9 mouse cellular contexts compared by ENCODE assay signal in the genomic region with DNA sequence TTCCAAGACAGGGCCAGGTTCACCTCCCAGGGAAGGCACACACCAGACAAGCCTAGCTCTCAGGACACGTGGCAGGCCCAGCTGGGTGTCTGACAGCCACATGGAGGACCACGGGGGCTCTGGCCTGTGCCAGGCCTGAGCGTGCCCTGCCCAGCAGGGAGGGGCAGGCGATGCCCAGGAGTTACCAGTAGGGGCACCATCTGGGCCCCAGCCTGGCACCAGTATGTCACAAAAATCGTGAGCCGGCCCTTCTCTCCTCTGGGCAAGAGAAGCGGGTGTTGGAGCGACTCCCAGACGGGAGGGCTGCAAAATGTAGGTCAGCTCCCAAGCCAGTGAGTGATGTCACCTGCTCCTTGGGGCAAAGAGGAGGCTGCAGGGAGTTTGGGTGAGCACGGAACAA. TPM values are rescaled to one million over a fixed set of nuclear protein-coding genes. Genes with fewer than 3 reads are reported as not detected.
A peak's percentile ranks its signal among the peaks of the same experiment; 100 is the strongest.
DNase-seq lines count a peak whose midpoint lies in the region; ATAC-seq and TF ChIP-seq lines count a peak whose summit lies in the region.
"Had no signal": no experiment of that assay in that cellular context is flagged by ENCODE, and none has a peak within 500 bp of the region (broad histone marks: within the 10 kb centered on the region; RNA-seq: fewer than 3 reads in every experiment).

No protein-coding gene starts in this region.

- H3K4me1 ChIP-seq in hindbrain, embryonic 13.5 days (replicated peaks), result peaks cover 11% of the 10 kb centered on the region; the same call in 1 of the 2 replicates
- peaks cover 11% of the 10 kb centered on the region for H3K4me1 ChIP-seq in hindbrain, embryonic 12.5 days
- peaks cover 3% of the 10 kb centered on the region; the same call in 1 of the 2 replicates for H3K4me1 ChIP-seq in brown adipose tissue, adult 24 weeks (ENCODE audit: control insufficient read depth, insufficient read depth, insufficient read length, low read length)
- peaks cover 6% of the 10 kb centered on the region for H3K4me1 ChIP-seq in hindbrain, embryonic 15.5 days (replicated peaks)
- no peaks in the 10 kb centered on the region for H3K4me1 ChIP-seq in thymus, adult 2 months (replicated peaks; ENCODE audit: control insufficient read depth, insufficient read depth, low read length)
- H3K4me1 ChIP-seq in intestine, embryonic 16.5 days (ENCODE audit: control insufficient read depth, insufficient read depth, low read length), result no peaks in the 10 kb centered on the region
- H3K4me1 ChIP-seq: limb, embryonic 12.5 days had no signal

- H3K27me3 ChIP-seq in hindbrain, embryonic 13.5 days, result no peaks in the 10 kb centered on the region
- no peaks in the 10 kb centered on the region for H3K27me3 ChIP-seq in hindbrain, embryonic 12.5 days
- no peaks in the 10 kb centered on the region for H3K27me3 ChIP-seq in hindbrain, embryonic 15.5 days
- no peaks in the 10 kb centered on the region for H3K27me3 ChIP-seq in thymus, adult 2 months (ENCODE audit: control insufficient read depth, insufficient read depth, low read length)
- no peaks in the 10 kb centered on the region for H3K27me3 ChIP-seq in intestine, embryonic 16.5 days (replicated peaks; ENCODE audit: control insufficient read depth, insufficient read depth, low read length)
- H3K27me3 ChIP-seq: limb, embryonic 12.5 days had no signal

- WGBS in hindbrain, embryonic 13.5 days, result 64% methylated on average over 10 of the region's 10 CpGs
- 61% methylated on average over 10 of the region's 10 CpGs for WGBS in hindbrain, embryonic 12.5 days
- 43% methylated on average over 10 of the region's 10 CpGs for WGBS in hindbrain, embryonic 15.5 days
- 86% methylated on average over 10 of the region's 10 CpGs for WGBS in thymus, adult 2 months
- WGBS in intestine, embryonic 16.5 days, result 70% methylated on average over 10 of the region's 10 CpGs

- no peaks in the 10 kb centered on the region for H3K36me3 ChIP-seq in hindbrain, embryonic 13.5 days
- H3K36me3 ChIP-seq in hindbrain, embryonic 12.5 days, result no peaks in the 10 kb centered on the region
- no peaks in the 10 kb centered on the region for H3K36me3 ChIP-seq in hindbrain, embryonic 15.5 days
- H3K36me3 ChIP-seq in thymus, adult 2 months (ENCODE audit: control insufficient read depth, insufficient read depth, low read length), result no peaks in the 10 kb centered on the region
- H3K36me3 ChIP-seq in intestine, embryonic 16.5 days (ENCODE audit: control insufficient read depth, insufficient read depth, low read length), result no peaks in the 10 kb centered on the region
- H3K36me3 ChIP-seq: limb, embryonic 12.5 days had no signal

- no peak overlapping the region for H3K4me3 ChIP-seq in hindbrain, embryonic 13.5 days
- H3K4me3 ChIP-seq in hindbrain, embryonic 12.5 days, result no peak overlapping the region
- peak overlapping the region; percentile 21; the same call in 1 of the 2 replicates for H3K4me3 ChIP-seq in brown adipose tissue, adult 24 weeks (ENCODE audit: insufficient read depth, low read depth, low read length)
- H3K4me3 ChIP-seq in hindbrain, embryonic 15.5 days, result no peak overlapping the region
- H3K4me3 ChIP-seq in thymus, adult 2 months (ENCODE audit: control insufficient read depth, insufficient read depth, low read length), result no peak overlapping the region
- no peak overlapping the region for H3K4me3 ChIP-seq in intestine, embryonic 16.5 days (ENCODE audit: low read length)
- H3K4me3 ChIP-seq: limb, embryonic 12.5 days had no signal

- no peak for TF ChIP-seq CTCF in thymus, adult 2 months (IDR thresholded peaks at IDR 0.05; ENCODE audit: borderline replicate concordance, control insufficient read depth, extremely low read depth, insufficient read depth, low read length, poor library complexity)

- DNase-seq in gastrocnemius, adult 18-20 months (ENCODE audit: low spot score), result peak; percentile 92
- DNase-seq in lung, postnatal 25 days (ENCODE audit: low spot score), result peak; percentile 7
- DNase-seq in thymus, adult 2 months, result no peak

- H3K4me2 ChIP-seq in hindbrain, embryonic 13.5 days, result no peak overlapping the region
- no peak overlapping the region for H3K4me2 ChIP-seq in hindbrain, embryonic 12.5 days (replicated peaks)
- no peak overlapping the region for H3K4me2 ChIP-seq in hindbrain, embryonic 15.5 days
- no peak overlapping the region for H3K4me2 ChIP-seq in intestine, embryonic 16.5 days (ENCODE audit: low read depth, low read length)
- H3K4me2 ChIP-seq: limb, embryonic 12.5 days had no signal

- no peak overlapping the region for H3K9ac ChIP-seq in hindbrain, embryonic 13.5 days
- H3K9ac ChIP-seq in hindbrain, embryonic 12.5 days, result no peak overlapping the region
- no peak overlapping the region for H3K9ac ChIP-seq in hindbrain, embryonic 15.5 days
- H3K9ac ChIP-seq in intestine, embryonic 16.5 days (ENCODE audit: low read depth, low read length), result no peak overlapping the region
- H3K9ac ChIP-seq: limb, embryonic 12.5 days had no signal

- ATAC-seq in hindbrain, embryonic 13.5 days (ENCODE audit: low FRiP score), result peak; percentile 24; the same call in 1 of the 2 replicates
- no peak for ATAC-seq in hindbrain, embryonic 12.5 days (ENCODE audit: low FRiP score)
- peak; percentile 74; the same call in 1 of the 2 replicates for ATAC-seq in hindbrain, embryonic 15.5 days (ENCODE audit: low FRiP score, low read depth)
- ATAC-seq in intestine, embryonic 16.5 days, result no peak

- H3K9me3 ChIP-seq in hindbrain, embryonic 13.5 days, result no peaks in the 10 kb centered on the region
- no peaks in the 10 kb centered on the region for H3K9me3 ChIP-seq in hindbrain, embryonic 12.5 days (replicated peaks)
- H3K9me3 ChIP-seq in hindbrain, embryonic 15.5 days, result no peaks in the 10 kb centered on the region
- H3K9me3 ChIP-seq in intestine, embryonic 16.5 days (ENCODE audit: control insufficient read depth, low read length), result no peaks in the 10 kb centered on the region
- H3K9me3 ChIP-seq: limb, embryonic 12.5 days had no signal

- H3K27ac ChIP-seq in hindbrain, embryonic 13.5 days, result no peak overlapping the region
- H3K27ac ChIP-seq in hindbrain, embryonic 12.5 days, result no peak overlapping the region
- H3K27ac ChIP-seq in brown adipose tissue, adult 24 weeks (replicated peaks; ENCODE audit: low read depth, low read length), result peak overlapping the region; percentile 77
- H3K27ac ChIP-seq in hindbrain, embryonic 15.5 days (replicated peaks), result no peak overlapping the region
- H3K27ac ChIP-seq in thymus, adult 2 months (ENCODE audit: control insufficient read depth, insufficient read depth, low read length), result no peak overlapping the region
- H3K27ac ChIP-seq in intestine, embryonic 16.5 days (ENCODE audit: low read length), result no peak overlapping the region
- H3K27ac ChIP-seq: limb, embryonic 12.5 days had no signal

- no peak for TF ChIP-seq POLR2A in thymus, adult 2 months (IDR thresholded peaks at IDR 0.05; ENCODE audit: control insufficient read depth, extremely low read depth, insufficient read depth, low read length, poor library complexity)

RNA-seq across cellular contexts. Expression of gene Ntng2, which starts 34.9 kb away (rescaled TPM):
- polyA plus RNA-seq in hindbrain, embryonic 13.5 days (2015; fragmentation: Nextera tagmentation; extraction: Ambion mirVana), result 2.8 and 3.1 TPM in 2 replicates
- polyA plus RNA-seq in hindbrain, embryonic 12.5 days (2016; fragmentation: Nextera tagmentation; extraction: Ambion mirVana), result 2.6 and 3.1 TPM in 2 replicates
- 5.6 and 10.0 TPM in 2 replicates for polyA plus RNA-seq in brown adipose tissue, adult 24 weeks (2012; ENCODE audit: insufficient read depth, insufficient read length, missing spikeins)
- 10 to 100 TPM; 22.3 to 31.2 TPM for total RNA-seq in gastrocnemius, adult 18-20 months (2021)
- 3.9 and 5.5 TPM in 2 replicates for polyA plus RNA-seq in hindbrain, embryonic 15.5 days (2015; fragmentation: Nextera tagmentation; extraction: Ambion mirVana)
- polyA plus RNA-seq in thymus, adult 2 months (2012; rRNA removed), result 26.0 and 29.7 TPM in 2 replicates
- polyA plus RNA-seq in intestine, embryonic 16.5 days (2015; fragmentation: Nextera tagmentation; extraction: Ambion mirVana), result 0.06 TPM in 1 of 2 replicates, not detected in the other

Comparison
In these comparisons a context has a peak if more than half of its experiments do, and no peak if none do; other contexts are left out.
1. ATAC-seq: peak in hindbrain, embryonic 13.5 days (single experiment) and hindbrain, embryonic 15.5 days (single experiment); none in hindbrain, embryonic 12.5 days (single experiment) and intestine, embryonic 16.5 days (single experiment).